Mouse (Mus musculus): Measurements from ENCODE around the gene Ipo9. TPM values are rescaled to one million over a fixed set of nuclear protein-coding genes. Genes with fewer than 3 reads are reported as not detected.

The Ipo9 gene
- total RNA-seq, 2 experiments from 2014 or later: 21.0 to 62.0 TPM

GRCm38 (mm10) chr1:135374175-135374867 lies 56.0 kb downstream of the Ipo9 start:
- ATAC-seq (replicated peaks; ENCODE audit: low FRiP score, poor library complexity, severe bottlenecking): no peak

GRCm38 (mm10) chr1:135373171-135373677 lies 57.1 kb downstream of the Ipo9 start:
- ATAC-seq (replicated peaks; ENCODE audit: low FRiP score, poor library complexity, severe bottlenecking): no peak

- ATAC-seq (replicated peaks; ENCODE audit: low FRiP score, poor library complexity, severe bottlenecking): no peak
These were observed 60.9 kb downstream of the Ipo9 start for GRCm38 (mm10) chr1:135369415-135369814.

- no peak for ATAC-seq (replicated peaks; ENCODE audit: low FRiP score, poor library complexity, severe bottlenecking)
These were observed 61.3 kb downstream of the Ipo9 start for GRCm38 (mm10) chr1:135368982-135369381.

GRCm38 (mm10) chr1:135368245-135368644 lies 62.1 kb downstream of the Ipo9 start:
- ATAC-seq (replicated peaks; ENCODE audit: low FRiP score, poor library complexity, severe bottlenecking): no peak

- no peak for ATAC-seq (replicated peaks; ENCODE audit: low FRiP score, poor library complexity, severe bottlenecking)
These were observed 62.7 kb downstream of the Ipo9 start for GRCm38 (mm10) chr1:135367595-135367994.

- ATAC-seq (replicated peaks; ENCODE audit: low FRiP score, poor library complexity, severe bottlenecking): no peak
These were observed 63.3 kb downstream of the Ipo9 start for GRCm38 (mm10) chr1:135367005-135367404.

GRCm38 (mm10) chr1:135366380-135366779 lies 63.9 kb downstream of the Ipo9 start:
- no peak for ATAC-seq (replicated peaks; ENCODE audit: low FRiP score, poor library complexity, severe bottlenecking)

- no peak for ATAC-seq (replicated peaks; ENCODE audit: low FRiP score, poor library complexity, severe bottlenecking)
These were observed 66.9 kb downstream of the Ipo9 start for GRCm38 (mm10) chr1:135363446-135363845.

- no peak for ATAC-seq (replicated peaks; ENCODE audit: low FRiP score, poor library complexity, severe bottlenecking)
These were observed 68.2 kb downstream of the Ipo9 start for GRCm38 (mm10) chr1:135362115-135362514.

- no peak for ATAC-seq (replicated peaks; ENCODE audit: low FRiP score, poor library complexity, severe bottlenecking)
These were observed 68.8 kb downstream of the Ipo9 start for GRCm38 (mm10) chr1:135361491-135361890.

- no peak for ATAC-seq (replicated peaks; ENCODE audit: low FRiP score, poor library complexity, severe bottlenecking)
These were observed 71.2 kb downstream of the Ipo9 start for GRCm38 (mm10) chr1:135359071-135359470.

GRCm38 (mm10) chr1:135351953-135352352 lies 78.3 kb downstream of the Ipo9 start:
- ATAC-seq (replicated peaks; ENCODE audit: low FRiP score, poor library complexity, severe bottlenecking): no peak

- ATAC-seq (replicated peaks; ENCODE audit: low FRiP score, poor library complexity, severe bottlenecking): no peak
These were observed 82.7 kb downstream of the Ipo9 start for GRCm38 (mm10) chr1:135347498-135348169.

GRCm38 (mm10) chr1:135346891-135347290 lies 83.4 kb downstream of the Ipo9 start:
- no peak for ATAC-seq (replicated peaks; ENCODE audit: low FRiP score, poor library complexity, severe bottlenecking)

- no peak for ATAC-seq (replicated peaks; ENCODE audit: low FRiP score, poor library complexity, severe bottlenecking)
These were observed 86.3 kb downstream of the Ipo9 start for GRCm38 (mm10) chr1:135344026-135344425.

GRCm38 (mm10) chr1:135341947-135342346 lies 88.4 kb downstream of the Ipo9 start:
- ATAC-seq (replicated peaks; ENCODE audit: low FRiP score, poor library complexity, severe bottlenecking): no peak
